Mouse (Mus musculus): ENCODE data around the gene Bpifc.
"Not testable (repeated sequence)": the region's sequence is repeated elsewhere in the genome, so short reads cannot be mapped to it uniquely, and the experiment has no call there.

Bpifc gene

DNA sequence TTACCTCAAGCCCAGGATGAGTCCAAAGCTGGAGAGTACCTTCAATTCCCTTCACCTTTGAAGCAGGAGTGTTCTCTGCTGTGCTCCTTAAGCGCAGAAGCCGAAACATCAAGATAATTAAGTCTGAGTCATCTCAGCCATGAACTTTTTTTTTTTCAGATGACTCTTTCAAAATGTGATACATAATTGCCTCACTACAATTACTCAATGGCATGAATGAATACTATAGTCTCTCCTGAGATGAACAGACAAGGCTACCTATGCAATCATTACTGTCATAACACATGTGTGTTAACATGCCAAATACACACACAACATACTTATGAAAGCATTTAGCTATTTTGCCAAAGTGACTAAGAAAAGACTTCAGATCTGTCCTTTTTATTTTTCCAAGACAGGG is at the start of gene Bpifc:
Gene Bpifc, minus strand, starts transcription at position 115 of the 400 bp plus-strand sequence.
- CTCF ChIA-PET, result no interaction called here

DNA sequence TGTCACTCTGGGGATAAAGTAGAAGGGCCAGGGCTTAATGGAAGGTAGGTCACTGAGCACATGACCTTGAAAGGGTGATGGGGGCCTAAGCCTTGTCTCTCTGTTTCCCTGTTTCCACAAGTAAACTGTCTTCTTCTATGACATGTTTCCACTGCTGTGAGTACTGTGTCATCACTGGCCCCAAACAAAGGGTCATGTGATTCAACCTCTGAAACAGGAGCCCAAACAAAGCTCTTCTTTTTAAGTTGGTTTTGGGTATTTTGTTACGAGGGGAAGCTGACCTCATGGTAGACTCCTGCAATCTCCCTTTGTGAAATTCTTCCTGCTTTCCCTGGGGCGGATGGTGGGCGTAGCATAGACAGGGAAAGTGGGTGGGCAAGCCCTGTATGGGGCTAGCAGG is 48.6 kb upstream of the Bpifc start:
- CTCF ChIA-PET, result interaction anchor here (0.6 kb wide), 1 partner anchor 403 kb away, joined by 3 read pairs; no protein-coding TSS in a partner anchor

DNA sequence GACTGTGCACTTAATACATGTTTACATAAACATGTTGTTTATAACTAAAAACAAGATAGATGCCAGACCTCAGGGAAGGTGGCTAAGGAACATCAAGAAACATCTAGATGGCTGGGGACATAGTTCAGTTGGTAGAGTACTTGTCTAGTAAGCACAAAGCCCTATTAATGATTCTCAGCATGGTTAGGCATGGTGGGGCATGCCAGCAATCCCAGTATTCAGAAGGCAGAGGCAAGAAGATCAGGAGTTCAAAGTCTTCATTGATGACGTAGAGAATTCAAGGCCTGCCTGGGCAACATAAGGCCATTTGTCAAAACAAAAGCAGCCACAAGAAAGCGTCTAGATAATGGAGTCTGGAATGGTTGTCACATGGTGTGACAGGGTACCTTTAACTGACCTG is 46.0 kb upstream of the Bpifc start:
- CTCF ChIA-PET, result no interaction called here

DNA sequence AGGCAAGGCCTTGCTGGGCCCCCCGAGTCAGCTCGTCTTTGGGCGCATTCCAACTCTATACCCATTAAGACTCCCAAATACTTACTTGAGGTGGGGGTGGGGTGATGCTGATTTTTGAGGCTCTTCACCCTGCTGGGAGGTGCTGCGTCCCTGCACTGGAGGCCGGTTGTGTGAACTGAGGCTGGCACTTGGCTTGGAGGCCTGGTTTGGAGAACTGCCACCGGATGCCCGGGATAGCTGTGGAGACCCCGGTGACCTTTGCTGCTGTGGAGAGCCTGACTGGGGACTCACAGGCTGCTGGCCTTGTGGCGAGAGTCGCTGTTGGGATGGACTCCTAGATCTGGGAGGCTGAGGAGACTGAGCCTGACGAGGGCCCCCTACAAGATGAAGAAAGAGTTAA is 45.6 kb upstream of the Bpifc start:
- CTCF ChIA-PET, result no interaction called here

DNA sequence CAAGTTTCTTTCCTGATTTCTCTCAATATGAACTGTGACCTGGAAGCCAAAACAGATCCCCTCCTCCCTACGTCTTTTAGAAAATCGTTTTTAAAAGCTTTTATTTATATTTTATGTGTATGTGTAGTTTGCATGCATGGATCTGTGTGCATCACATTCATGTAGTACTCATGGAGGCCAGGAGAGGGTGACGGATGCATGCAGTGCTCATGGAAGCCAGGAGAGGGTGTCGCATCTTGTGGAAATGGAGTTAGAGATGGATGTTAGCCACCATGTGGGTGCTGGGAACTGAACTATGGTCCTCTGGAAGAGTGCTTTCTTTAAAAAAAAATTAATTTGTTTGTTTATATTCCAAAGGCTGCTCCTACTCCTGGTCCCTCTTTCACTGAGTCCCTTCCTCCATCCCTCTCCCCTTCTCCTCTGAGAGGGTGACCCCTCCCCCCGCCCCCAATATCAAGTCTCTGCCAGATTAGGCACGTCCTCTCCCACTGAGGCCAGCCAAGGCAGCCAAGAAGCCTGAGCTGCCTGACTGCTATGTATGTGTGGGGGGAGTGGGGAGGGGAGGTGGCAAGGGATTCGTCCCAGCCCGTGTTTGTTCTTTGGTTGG is 44.7 kb upstream of the Bpifc start:
- CTCF ChIA-PET, result no interaction called here

DNA sequence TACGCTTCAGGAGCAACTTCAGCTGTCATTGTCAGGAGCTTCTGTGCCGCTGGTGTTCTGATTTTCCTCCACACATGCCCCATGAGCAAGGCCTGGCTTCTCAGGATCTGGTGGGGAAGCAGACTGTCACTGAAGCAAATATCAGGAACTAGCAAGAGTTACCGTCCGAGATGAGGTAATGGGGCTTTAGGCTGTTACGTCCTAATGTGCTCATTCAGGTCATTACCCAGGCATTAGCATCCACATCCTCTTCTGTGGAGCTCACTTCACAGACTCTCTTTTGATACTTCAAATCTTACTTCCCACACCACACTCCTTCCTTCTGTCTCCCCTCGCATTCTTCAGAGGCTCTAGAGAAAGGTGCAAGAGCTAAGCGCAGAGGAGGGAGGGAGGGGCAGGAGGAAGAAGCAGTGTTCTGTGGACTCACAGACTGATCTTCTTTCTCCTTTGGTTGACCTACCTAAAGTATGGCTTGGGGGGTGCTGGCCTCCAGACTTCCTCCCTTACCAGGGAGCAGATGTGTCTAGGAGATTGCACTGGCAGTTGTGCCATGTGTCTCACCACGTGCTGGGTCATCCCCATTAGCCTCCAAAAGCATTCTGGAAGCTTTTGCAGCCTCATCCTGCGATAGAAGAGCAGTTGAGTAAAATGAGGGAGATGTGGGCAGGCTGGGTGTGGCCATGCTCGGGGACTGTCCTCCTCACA is 41.3 kb upstream of the Bpifc start:
- CTCF ChIA-PET, result no interaction called here

DNA sequence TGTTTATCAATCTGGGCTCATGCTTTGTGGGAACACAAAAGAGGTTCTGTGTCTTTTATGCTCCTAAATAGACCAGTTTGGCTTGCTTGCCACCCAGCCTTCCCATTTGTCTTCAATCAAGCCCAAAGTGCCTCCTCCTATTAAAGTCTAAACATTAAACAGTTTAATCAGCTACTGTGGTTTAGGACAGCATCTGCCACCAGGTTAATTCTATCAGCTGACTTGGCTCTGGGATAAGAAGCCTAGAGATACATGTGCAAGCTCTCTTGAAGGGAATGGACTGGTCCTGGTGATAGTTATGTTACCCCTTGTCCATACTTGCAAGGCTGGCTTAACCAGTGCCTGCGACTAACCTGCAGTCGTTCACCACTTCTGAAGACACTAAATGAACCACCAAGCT is 38.8 kb upstream of the Bpifc start:
- CTCF ChIA-PET, result no interaction called here

DNA sequence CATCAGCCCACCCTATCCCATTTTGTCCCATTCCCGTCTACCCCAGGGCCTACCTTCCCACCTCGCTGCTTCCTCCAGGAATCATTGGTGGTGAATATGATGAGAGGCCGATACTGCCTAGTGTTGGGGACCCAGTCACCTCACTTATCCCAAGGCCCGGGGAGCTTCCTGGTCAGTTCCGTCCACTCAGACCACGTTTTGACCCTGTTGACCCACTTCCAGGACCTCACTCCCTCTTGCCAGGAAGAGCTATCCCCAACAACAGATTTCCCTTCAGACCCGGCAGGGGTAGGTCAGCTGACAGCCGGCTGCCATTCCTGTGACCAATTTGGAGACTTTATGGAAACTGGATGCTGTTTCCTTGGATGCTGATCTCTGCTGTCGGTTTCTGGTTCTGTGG is 36.1 kb upstream of the Bpifc start:
- CTCF ChIA-PET, result no interaction called here

DNA sequence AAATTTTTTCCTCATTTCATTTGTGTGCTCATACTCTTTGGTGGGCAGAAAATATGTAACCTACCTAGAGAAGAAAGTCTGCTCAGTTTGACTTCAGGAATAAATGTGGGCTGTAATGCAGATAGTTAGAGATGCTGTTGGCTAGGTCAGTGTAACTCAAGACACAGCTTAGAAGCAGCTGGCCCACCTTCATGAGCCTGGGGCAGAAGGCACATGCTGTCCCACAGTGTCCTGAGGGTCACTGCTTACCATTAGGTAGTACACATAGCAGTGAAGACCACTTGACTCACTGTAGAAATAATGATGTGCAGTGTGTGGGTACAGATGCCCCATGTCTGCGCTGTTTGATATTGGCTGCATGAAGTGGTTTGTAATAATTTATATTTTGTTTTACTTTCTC is 34.7 kb upstream of the Bpifc start:
- CTCF ChIA-PET, result no interaction called here

DNA sequence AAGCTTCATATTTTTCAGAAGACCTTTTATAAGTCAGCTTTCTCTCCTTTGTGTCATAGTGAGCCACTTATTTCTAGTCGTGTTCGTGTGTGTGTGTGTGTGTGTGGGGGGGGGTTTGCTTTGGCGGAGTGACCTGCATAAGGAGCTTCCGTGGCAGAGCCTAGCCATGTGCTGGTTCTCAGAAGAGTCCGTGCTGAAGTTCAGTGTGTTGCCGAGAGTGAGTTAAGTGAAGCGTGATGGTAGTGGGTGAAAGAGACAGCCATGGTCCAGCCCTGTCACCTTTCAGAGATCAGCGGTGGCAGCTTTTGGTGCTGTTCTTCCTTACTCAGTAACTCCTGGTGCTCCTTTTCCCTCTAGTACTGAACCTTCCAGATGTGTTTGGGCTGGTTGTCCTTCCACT is 32.4 kb upstream of the Bpifc start:
- CTCF ChIA-PET, result no interaction called here

DNA sequence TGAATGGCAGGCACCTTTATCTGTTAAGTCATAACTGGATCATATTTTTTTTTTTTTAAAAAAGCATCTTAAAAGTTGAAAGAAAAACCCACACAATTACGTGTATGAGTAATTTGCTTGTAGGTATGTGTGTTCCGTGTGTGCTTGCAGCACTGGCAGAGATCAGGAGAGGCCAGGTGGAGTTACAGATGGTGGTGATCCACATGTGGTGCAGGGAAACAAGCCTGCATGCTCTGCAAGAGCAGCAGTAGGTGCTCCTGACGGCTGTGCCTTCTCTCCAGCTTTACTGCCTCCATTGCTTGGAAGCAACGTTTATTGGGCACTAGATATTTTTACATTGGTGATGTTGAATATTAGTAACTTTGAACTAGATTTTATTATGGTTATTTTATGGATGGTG is 32.0 kb upstream of the Bpifc start:
- CTCF ChIA-PET, result no interaction called here

DNA sequence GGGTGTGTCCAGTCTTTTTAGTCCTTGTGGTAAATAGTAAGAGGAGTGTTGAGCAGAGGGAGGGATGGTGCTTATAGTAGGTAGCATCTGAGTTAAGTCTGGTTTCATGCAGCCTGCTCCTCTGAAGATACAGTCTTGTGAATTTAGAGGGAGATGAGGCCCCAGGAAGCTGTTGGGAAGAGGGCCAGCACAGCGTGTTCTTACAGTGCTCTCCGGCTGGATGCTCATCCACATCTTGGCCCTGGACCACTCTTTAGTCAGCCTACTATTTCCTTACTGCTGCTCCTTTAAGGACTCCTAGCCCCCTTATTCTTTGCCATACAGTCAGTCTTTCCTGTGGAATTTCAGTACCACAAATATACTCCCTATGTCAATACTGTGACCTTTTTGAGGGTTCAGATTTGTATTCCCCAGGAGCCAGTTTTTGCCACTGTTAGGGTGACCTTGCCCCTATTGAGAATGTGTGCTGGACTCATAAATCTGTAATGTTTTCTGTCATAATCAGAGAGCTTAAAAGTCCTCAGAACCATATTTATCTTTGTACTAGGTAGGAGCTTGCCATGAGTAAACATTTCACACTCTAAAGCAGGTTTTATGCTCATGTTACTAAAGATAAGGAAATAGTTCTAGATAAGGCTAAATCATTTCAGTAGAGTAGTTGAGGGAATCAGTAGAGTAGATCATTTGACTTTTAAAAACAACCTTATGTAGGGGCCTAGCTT is 22.5 kb upstream of the Bpifc start:
- CTCF ChIA-PET, result no interaction called here

DNA sequence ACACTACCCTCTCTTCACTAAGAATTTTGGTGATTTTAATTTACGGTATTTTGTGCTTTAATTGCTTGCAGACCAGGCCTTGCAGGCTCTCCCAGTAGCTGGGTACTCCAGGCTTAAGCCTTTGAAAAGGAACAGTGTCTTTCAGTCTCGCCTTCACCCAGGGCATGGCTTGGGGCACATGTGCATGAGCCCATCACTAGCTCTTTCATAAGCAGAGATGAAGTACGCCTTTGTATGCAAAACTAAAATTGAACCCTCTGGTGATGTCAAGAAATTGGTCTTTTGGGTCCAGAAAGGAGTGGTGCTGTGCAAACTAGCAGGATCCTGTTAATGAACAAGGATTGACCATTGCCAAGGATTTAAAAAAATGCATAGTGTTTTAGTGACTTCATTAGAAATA is 20.8 kb upstream of the Bpifc start:
- CTCF ChIA-PET, result no interaction called here

DNA sequence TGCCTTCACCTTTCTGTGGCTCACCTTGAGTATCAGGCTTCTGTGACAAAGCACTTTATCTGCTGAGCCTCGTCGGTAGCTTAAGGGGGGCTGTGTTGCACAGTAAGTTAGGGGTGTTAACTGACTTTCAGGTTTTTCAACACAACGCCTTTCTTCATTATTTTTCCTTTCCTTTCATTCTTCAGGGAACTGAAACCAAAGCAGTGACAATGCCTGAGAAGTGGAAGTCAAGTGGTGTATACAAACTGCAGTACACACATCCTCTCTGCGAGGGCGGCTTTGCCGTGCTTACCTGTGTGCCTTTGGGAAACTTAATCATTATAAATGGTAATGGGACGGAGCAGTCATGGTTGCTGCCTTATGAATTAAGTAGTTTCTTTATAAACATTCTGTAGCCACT is 19.0 kb upstream of the Bpifc start:
- CTCF ChIA-PET, result no interaction called here

DNA sequence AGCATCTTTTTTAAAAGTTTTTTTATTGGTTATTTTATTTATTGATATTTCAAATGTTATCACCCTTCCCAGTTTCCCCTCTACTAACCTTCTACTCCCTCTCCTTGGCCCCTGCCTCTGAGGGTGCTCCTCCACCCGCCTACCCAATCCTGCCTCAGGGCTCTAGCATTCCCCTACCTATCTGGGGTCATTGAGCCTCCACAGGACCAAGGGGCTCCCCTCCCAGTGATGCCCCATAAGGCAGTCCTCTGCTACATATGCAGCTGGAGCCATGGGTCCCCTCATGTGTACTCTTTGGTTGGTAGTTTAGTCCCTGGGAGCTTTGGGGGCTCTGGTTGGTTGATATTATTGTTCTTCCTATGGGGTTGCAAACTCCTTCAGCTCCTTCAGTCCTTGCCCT is 15.1 kb upstream of the Bpifc start:
- CTCF ChIA-PET, result not testable (repeated sequence)

DNA sequence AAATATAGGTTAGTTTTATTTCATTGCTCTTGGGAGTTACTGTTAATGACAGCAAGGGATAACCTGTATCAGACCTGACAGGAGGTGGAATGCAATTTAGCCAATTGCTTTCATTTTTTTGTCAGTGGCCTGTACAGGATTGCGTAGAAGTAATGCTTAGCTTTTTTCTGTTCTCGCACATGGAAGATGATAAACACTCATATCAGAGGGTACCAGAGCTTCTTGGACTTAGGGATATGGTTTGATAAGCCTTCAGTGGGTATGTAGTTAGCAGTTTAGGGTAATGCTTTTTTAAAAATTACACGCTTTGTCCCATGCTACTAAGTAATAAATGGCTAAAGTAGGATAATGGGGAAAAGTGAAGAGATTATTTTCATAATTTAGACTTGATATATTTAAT is 14.7 kb upstream of the Bpifc start:
- CTCF ChIA-PET, result no interaction called here

DNA sequence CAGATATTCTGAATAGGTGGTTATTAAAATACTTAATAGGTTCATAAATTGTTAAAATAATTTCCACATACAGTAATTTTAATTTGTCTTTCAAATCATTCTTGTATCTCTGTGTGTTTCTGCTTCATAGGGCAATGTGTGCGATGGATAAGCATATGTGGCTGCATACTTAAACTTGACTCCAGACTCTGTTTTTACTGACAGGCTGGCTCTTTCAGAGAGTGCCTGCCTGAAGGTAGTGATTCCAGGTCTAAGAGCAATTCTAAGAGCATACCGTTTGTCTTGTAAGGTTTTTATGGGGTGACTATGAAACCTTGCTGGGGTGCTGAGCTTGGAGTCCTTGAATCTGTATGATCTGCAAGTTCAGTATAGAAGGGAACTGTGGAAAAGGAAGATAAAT is 14.2 kb upstream of the Bpifc start:
- CTCF ChIA-PET, result no interaction called here

DNA sequence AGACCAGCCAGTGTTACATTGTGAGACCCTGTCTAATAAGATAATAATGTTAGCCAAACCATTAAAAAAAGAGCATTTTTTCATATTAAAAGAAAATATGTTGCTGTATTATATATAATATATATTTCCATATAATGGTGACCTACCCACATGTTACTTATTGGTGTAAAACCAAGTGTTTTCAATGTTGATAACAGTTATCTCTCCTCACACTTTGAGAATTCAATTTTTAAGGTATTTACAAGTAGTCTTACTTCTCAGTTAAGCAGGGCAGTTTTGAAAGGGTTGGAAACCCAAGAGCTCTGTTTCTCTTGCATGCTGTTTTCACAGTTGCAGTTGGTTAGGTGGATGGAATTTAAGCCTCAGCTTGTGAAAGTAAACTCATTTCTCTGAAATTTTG is 11.5 kb upstream of the Bpifc start:
- CTCF ChIA-PET, result interaction anchor here (0.5 kb wide), 1 partner anchor 15 kb away, joined by 3 read pairs; no protein-coding TSS in a partner anchor

DNA sequence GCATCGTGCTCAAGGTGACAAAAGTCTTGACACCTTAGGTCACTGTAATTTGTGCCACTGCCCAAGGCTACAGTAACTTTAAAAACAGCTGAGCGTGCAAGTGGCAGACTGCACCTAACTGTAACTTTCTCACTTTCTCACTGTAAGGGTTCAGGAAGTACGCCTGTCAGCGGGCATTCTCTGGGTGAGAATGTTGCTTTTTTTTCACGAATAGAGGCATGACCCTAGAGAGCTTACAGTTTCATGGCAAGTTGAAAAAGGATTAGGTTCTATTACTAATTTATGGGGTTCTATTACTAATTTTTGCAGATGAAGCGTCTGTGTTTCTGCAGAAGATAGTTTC is 10.8 kb upstream of the Bpifc start:
- CTCF ChIA-PET, result no interaction called here

DNA sequence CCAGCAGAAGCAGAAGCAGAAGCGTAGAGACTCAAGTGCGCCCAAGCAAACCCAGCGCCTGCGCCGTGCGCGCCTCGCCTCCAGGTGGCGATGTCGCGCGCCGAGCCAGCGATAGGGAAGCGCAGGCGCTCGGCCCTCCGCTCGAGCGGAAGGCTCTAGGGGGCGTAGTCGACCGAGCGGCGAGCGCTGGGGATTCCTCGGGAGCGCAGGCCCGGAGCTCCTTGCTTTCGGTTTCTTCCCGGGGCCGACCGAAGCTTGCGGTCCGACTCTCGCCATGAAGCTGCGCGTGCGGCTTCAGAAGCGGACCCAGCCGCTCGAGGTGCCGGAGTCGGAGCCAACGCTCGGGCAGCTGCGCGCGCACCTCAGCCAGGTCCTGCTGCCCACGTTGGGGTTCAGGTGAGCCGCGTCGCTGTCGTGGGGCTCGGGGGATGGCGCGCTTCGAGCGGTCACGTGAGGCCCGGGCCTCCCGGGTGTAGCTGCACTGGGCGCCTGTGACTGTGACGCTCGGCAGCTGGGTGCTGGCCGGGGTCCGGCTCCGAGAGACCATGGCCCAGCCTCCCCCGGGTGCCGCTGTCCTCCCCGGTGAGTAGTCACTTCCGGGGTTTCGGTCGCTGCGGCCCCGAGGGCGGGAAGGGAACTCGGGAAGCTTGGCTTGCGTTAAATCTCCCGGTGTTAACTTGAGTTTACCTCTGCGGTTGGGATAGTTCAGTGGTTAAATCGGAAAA is 10.2 kb upstream of the Bpifc start, which contains the start of gene Fbxo7:
Gene Fbxo7, plus strand, starts transcription at position 224 of the 725 bp plus-strand sequence.
- CTCF ChIA-PET, result interaction anchor here (0.5 to 1.1 kb wide), 2 partner anchors 154 to 705 kb away, joined by 3 to 8 read pairs; no protein-coding TSS in a partner anchor

DNA sequence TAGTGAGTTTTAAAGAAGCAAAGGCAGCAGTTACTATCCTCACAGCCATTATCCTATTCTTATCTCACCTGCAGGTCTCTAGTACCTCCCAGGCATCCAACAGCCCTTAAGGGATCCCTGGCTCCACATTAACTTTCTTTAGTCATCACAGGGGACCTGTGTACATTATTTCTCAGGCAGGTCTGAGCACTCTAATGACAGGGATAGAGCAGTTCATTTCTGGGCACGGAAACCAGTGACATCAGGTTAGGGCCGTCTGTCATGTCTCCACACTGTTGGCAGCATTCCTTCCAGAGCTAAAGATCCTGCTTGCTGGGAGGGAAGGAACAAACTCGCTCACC is 9.7 kb upstream of the Bpifc start:
- CTCF ChIA-PET, result interaction anchor here (0.5 to 1.1 kb wide), 2 partner anchors 155 to 706 kb away, joined by 3 to 8 read pairs; no protein-coding TSS in a partner anchor

DNA sequence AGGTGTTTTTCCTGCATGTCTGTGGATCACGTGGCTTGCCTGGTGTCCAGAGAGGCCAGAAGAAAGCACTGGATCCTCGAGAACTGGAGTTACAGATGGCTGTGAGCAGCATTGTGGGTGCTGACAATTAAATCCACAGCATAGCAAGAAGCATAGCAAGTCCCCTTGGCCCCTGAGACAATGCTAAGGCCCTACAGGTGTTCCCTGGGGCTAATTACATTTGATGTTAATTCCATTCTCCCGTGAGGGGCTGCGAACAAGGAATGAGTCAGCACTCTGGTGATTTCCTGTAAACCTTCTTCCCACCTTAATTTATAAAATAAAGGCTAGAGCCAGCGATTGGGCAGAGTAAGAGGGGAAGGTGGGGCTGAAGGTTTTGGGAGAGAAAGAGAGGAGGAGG is 7.1 kb upstream of the Bpifc start:
- CTCF ChIA-PET, result no interaction called here

DNA sequence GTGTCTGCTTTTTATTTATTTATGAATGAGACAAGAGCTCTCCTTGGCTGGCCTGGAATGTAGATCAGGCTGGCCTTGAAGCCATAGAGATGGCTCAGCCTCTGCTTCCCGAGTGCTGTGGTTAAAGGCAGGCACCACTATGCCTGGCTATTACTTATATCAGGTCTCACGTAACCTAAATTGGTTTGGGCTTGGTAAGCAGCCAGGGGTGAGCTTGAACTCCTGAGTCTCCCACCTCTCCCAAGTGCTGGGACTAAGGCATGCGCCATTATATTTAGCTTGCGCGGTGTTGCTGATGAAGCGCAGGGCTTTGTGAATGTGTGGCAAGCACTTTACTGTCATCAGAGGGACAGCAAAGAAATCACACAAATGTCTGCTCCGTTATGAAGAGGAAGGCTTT is 6.1 kb upstream of the Bpifc start:
- CTCF ChIA-PET, result no interaction called here
